Mouse (Mus musculus): ENCODE results near the gene Atxn7l2. TPM values are rescaled to one million over a fixed set of nuclear protein-coding genes. Genes with fewer than 3 reads are reported as not detected.

Gene Atxn7l2
- 9.8 TPM for polyA plus RNA-seq (2017; shearing (Covaris generic))

GRCm38 (mm10) chr3:108210771-108211139 lies at the start of gene Atxn7l2:
Gene Atxn7l2 (minus strand): TSS chr3:108210934.

GRCm38 (mm10) chr3:108256719-108257637 lies 46.2 kb upstream of the Atxn7l2 start, which contains the start of gene Psma5:
Gene Psma5 (plus strand): TSS chr3:108256926.

GRCm38 (mm10) chr3:108226558-108227350 lies 16.0 kb upstream of the Atxn7l2 start, which contains the start of gene Sypl2:
Gene Sypl2 (minus strand): TSS chr3:108226648.

GRCm38 (mm10) chr3:108200329-108201323 lies 10.1 kb downstream of the Atxn7l2 start, which contains the start of gene Cyb561d1:
Gene Cyb561d1 (minus strand): TSS chr3:108201212.

GRCm38 (mm10) chr3:108186098-108187047 lies 24.4 kb downstream of the Atxn7l2 start, which contains the start of gene Amigo1:
Gene Amigo1 (plus strand): TSS chr3:108186335.

GRCm38 (mm10) chr3:108154656-108155055 lies 56.1 kb downstream of the Atxn7l2 start, which contains the start of gene Gpr61:
Gene Gpr61 (minus strand): TSS chr3:108154882.

Other genes starting within 250 kb of the Atxn7l2 start
- gene Gstm3, start 241.7 kb downstream of the Atxn7l2 start, polyA plus RNA-seq (2017; shearing (Covaris generic)): not detected
- gene Gstm2, start 224.5 kb downstream of the Atxn7l2 start, polyA plus RNA-seq (2017; shearing (Covaris generic)): not detected
- gene Gstm1, start 193.0 kb downstream of the Atxn7l2 start, polyA plus RNA-seq (2017; shearing (Covaris generic)): 4.3 TPM
- gene Gstm4, start 166.0 kb downstream of the Atxn7l2 start, polyA plus RNA-seq (2017; shearing (Covaris generic)): 10.0 TPM
- gene Ampd2, start 124.3 kb downstream of the Atxn7l2 start, polyA plus RNA-seq (2017; shearing (Covaris generic)): 71.3 TPM
- not detected for gene Gnat2, start 118.1 kb downstream of the Atxn7l2 start, polyA plus RNA-seq (2017; shearing (Covaris generic))
- 238 TPM for gene Gnai3, start 64.8 kb downstream of the Atxn7l2 start, polyA plus RNA-seq (2017; shearing (Covaris generic))
- not detected for gene Gpr61, start 56.1 kb downstream of the Atxn7l2 start, polyA plus RNA-seq (2017; shearing (Covaris generic))
- 0.33 TPM for gene Amigo1, start 24.6 kb downstream of the Atxn7l2 start, polyA plus RNA-seq (2017; shearing (Covaris generic))
- 29.4 TPM for gene Cyb561d1, start 9.7 kb downstream of the Atxn7l2 start, polyA plus RNA-seq (2017; shearing (Covaris generic))
- not detected for gene Sypl2, start 15.7 kb upstream of the Atxn7l2 start, polyA plus RNA-seq (2017; shearing (Covaris generic))
- 143 TPM for gene Psma5, start 46.0 kb upstream of the Atxn7l2 start, polyA plus RNA-seq (2017; shearing (Covaris generic))
- 0.10 TPM for gene Sort1, start 73.1 kb upstream of the Atxn7l2 start, polyA plus RNA-seq (2017; shearing (Covaris generic))
- not detected for gene Mybphl, start 154.0 kb upstream of the Atxn7l2 start, polyA plus RNA-seq (2017; shearing (Covaris generic))
- gene Psrc1, start 172.9 kb upstream of the Atxn7l2 start, polyA plus RNA-seq (2017; shearing (Covaris generic)): 1.4 TPM
- gene Celsr2, start 204.6 kb upstream of the Atxn7l2 start, polyA plus RNA-seq (2017; shearing (Covaris generic)): 0.61 TPM
- 185 TPM for gene Sars, start 234.3 kb upstream of the Atxn7l2 start, polyA plus RNA-seq (2017; shearing (Covaris generic))